Mouse (Mus musculus): ENCODE measurements around the gene Rps5. TPM values are rescaled to one million over a fixed set of nuclear protein-coding genes. Genes with fewer than 3 reads are reported as not detected.

Rps5 gene
- polyA plus RNA-seq, 1 experiment from 2014 or later, result 893 TPM

- no peak for DNase-seq
- ATAC-seq (ENCODE audit: low read depth), result no peak
- 34% methylated on average over 4 of the region's 4 CpGs for WGBS (ENCODE audit: insufficient replicate concordance)
- no peak overlapping the region for H3K4me2 ChIP-seq
- no peak overlapping the region for H3K4me3 ChIP-seq (replicated peaks)
- H3K9me3 ChIP-seq (replicated peaks), result no peaks in the 10 kb centered on the region
- no peak overlapping the region for H3K9ac ChIP-seq
- H3K27ac ChIP-seq, result no peak overlapping the region; the same call in 1 of the 2 replicates
- no peaks in the 10 kb centered on the region for H3K36me3 ChIP-seq
- H3K4me1 ChIP-seq (replicated peaks), result peaks cover 29% of the 10 kb centered on the region
- H3K27me3 ChIP-seq, result no peaks in the 10 kb centered on the region
These were observed 37.6 kb downstream of the Rps5 start for GRCm38 (mm10) chr7:12959718-12960117.

GRCm38 (mm10) chr7:12961511-12962141 lies 39.5 kb downstream of the Rps5 start:
- WGBS (ENCODE audit: insufficient replicate concordance), result 1% methylated on average over 29 of the region's 29 CpGs
- no peaks in the 10 kb centered on the region for H3K9me3 ChIP-seq (replicated peaks)
- no peaks in the 10 kb centered on the region for H3K36me3 ChIP-seq
- ATAC-seq (ENCODE audit: low read depth), result peak; percentile 45
- H3K4me2 ChIP-seq, result peak overlapping the region; percentile 76
- peak overlapping the region; percentile 83 for H3K27ac ChIP-seq
- H3K4me1 ChIP-seq (replicated peaks), result peaks cover 41% of the 10 kb centered on the region
- H3K27me3 ChIP-seq, result no peaks in the 10 kb centered on the region
- H3K4me3 ChIP-seq (replicated peaks), result peak overlapping the region; percentile 62
- H3K9ac ChIP-seq, result peak overlapping the region; percentile 71
- DNase-seq, result peak; percentile 38

DNA sequence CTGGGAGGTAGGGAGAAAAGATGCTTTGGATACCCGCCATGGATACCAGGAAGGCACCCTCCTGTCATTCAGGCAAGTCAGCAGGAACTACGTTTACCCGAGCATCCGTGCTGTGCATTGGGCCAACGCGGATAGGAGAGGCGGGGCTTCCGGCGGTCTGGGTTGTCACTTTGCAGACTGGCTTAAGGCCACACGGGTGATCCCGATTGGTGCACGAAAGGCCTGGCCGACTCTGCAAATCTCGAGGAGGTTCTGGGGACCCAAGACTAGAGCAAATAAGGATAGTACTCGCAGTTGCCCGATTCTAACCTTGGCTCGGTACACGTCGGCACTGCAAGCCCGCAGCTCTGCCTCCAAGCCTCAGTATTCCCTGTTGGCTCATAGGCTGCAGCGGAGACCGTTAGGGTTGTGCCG lies 43.6 kb downstream of the Rps5 start, which contains the start of gene Zfp324:
Gene Zfp324 (plus strand): TSS at position 161 of the 414 bp plus-strand sequence.
- Histone ChIP-seq H3K9ac (peak within 1 kb of the TSS; percentile 84), H3K4me1 (replicated peaks) (peaks cover 53% of the 10 kb centered on the region), H3K4me2 (peak within 1 kb of the TSS; percentile 93), H3K9me3 (replicated peaks) (no peaks in the 10 kb centered on the region), H3K4me3 (replicated peaks) (peak within 1 kb of the TSS; percentile 79), H3K27ac (peak within 1 kb of the TSS; percentile 93), H3K27me3 (no peaks in the 10 kb centered on the region), H3K36me3 (peaks cover 23% of the 10 kb centered on the region)
- ATAC-seq (ENCODE audit: low read depth) (peak; percentile 93), DNase-seq (peak; percentile 87)
- WGBS (ENCODE audit: insufficient replicate concordance), result under 1% methylated on average over 23 of the region's 23 CpGs

DNA sequence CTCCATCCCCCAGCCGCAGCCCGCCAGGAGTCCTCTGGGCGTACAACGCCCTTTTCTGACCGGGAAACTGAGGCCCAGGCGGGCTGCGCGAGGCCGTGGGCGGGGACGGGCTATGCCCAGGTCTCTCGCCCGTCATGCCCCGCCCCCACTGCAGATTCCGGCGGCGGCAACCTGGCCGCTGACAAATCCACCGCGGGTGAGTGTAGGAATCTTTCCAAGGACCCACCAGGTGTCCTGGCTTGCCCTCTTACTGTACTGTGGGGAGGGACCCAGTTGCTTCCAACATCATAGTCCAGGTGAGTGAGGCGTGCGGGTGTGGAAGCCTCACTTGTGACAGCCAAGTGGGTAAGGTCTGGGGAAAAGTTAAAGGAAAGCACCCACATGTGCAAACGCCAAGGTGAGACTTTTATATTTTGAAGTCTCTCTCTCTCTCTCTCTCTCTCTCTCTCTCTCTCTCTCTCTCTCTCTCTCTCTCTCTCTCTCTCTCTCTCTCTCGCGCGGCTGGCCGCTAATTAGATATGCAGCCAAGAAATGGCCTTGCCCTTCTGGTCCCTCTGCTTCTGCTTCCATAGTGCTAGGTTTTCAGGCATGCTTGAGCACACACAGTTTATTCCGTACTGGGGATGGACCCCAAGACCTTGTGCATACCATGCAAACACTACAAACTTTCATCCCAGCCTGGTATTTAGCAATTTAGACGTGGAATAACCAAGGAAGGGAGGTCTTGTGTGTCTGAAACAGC lies 44.2 kb downstream of the Rps5 start:
- Histone ChIP-seq H3K9me3 (replicated peaks) (no peaks in the 10 kb centered on the region), H3K36me3 (peaks cover 29% of the 10 kb centered on the region), H3K4me1 (replicated peaks) (peaks cover 48% of the 10 kb centered on the region), H3K4me2 (peak overlapping the region; percentile 93), H3K9ac (peak overlapping the region; percentile 84), H3K27me3 (no peaks in the 10 kb centered on the region), H3K4me3 (replicated peaks) (peak overlapping the region; percentile 79), H3K27ac (peak overlapping the region; percentile 93)
- 1% methylated on average over 29 of the region's 29 CpGs for WGBS (ENCODE audit: insufficient replicate concordance)
- DNase-seq (peak; percentile 70), ATAC-seq (ENCODE audit: low read depth) (peak; percentile 85)

DNA sequence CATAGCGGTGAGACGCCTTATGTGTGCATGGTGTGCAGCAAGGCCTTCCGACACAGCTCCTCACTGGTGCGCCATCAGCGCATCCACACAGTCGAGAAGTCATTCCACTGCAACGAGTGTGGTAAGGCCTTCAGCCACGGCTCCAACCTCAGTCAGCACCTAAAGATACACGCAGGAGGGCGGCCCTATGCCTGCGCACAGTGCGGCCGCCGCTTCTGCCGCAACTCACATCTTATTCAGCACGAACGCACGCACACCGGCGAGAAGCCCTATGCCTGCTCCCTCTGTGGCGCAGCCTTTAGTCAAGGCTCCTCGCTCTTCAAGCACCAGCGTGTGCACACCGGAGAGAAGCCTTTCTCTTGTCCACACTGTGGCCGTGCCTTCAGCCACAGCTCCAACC lies 48.8 kb downstream of the Rps5 start:
- DNase-seq, result no peak
- H3K4me3 ChIP-seq (replicated peaks), result no peak overlapping the region
- 88% methylated on average over 25 of the region's 25 CpGs for WGBS (ENCODE audit: insufficient replicate concordance)
- peaks cover 41% of the 10 kb centered on the region for H3K36me3 ChIP-seq
- no peak overlapping the region for H3K27ac ChIP-seq
- no peaks in the 10 kb centered on the region for H3K9me3 ChIP-seq (replicated peaks)
- peaks cover 29% of the 10 kb centered on the region for H3K4me1 ChIP-seq (replicated peaks)
- no peak overlapping the region for H3K9ac ChIP-seq
- no peaks in the 10 kb centered on the region for H3K27me3 ChIP-seq
- no peak for ATAC-seq (ENCODE audit: low read depth)
- no peak overlapping the region for H3K4me2 ChIP-seq

Other genes with a start within 250 kb of the Rps5 start
- not detected in 2 replicates for gene Vmn2r55, start 237.3 kb upstream of the Rps5 start, polyA plus RNA-seq (2015; fragmentation: Nextera tagmentation; extraction: Ambion mirVana)
- not detected in 2 replicates for gene Vmn2r56, start 187.3 kb upstream of the Rps5 start, polyA plus RNA-seq (2015; fragmentation: Nextera tagmentation; extraction: Ambion mirVana)
- gene Zscan18, start 118.7 kb upstream of the Rps5 start, polyA plus RNA-seq (2015; fragmentation: Nextera tagmentation; extraction: Ambion mirVana), result 0.48 and 0.75 TPM in 2 replicates
- gene Zfp329, start 103.4 kb upstream of the Rps5 start, polyA plus RNA-seq (2015; fragmentation: Nextera tagmentation; extraction: Ambion mirVana), result 2.6 and 3.0 TPM in 2 replicates
- 11.7 and 14.0 TPM in 2 replicates for gene Zfp110, start 87.5 kb upstream of the Rps5 start, polyA plus RNA-seq (2015; fragmentation: Nextera tagmentation; extraction: Ambion mirVana)
- gene Zfp128, start 41.1 kb upstream of the Rps5 start, polyA plus RNA-seq (2015; fragmentation: Nextera tagmentation; extraction: Ambion mirVana), result 0.66 TPM in 2 replicates
- gene Zscan22, start 24.5 kb upstream of the Rps5 start, polyA plus RNA-seq (2015; fragmentation: Nextera tagmentation; extraction: Ambion mirVana), result 4.6 and 5.5 TPM in 2 replicates
- 0.16 and 0.24 TPM in 2 replicates for gene Rnf225, start 5.1 kb downstream of the Rps5 start, polyA plus RNA-seq (2015; fragmentation: Nextera tagmentation; extraction: Ambion mirVana)
- gene Zfp324, start 43.5 kb downstream of the Rps5 start, polyA plus RNA-seq (2015; fragmentation: Nextera tagmentation; extraction: Ambion mirVana), result 3.3 and 3.6 TPM in 2 replicates
- gene Zfp446, start 55.6 kb downstream of the Rps5 start, polyA plus RNA-seq (2015; fragmentation: Nextera tagmentation; extraction: Ambion mirVana), result 2.9 and 3.6 TPM in 2 replicates
- gene Slc27a5, start 75.9 kb downstream of the Rps5 start, polyA plus RNA-seq (2015; fragmentation: Nextera tagmentation; extraction: Ambion mirVana), result 4.5 and 4.9 TPM in 2 replicates
- 92.3 and 102 TPM in 2 replicates for gene Trim28, start 76.8 kb downstream of the Rps5 start, polyA plus RNA-seq (2015; fragmentation: Nextera tagmentation; extraction: Ambion mirVana)
- gene Zbtb45, start 87.7 kb downstream of the Rps5 start, polyA plus RNA-seq (2015; fragmentation: Nextera tagmentation; extraction: Ambion mirVana), result 14.4 and 17.3 TPM in 2 replicates
- gene Chmp2a, start 112.5 kb downstream of the Rps5 start, polyA plus RNA-seq (2015; fragmentation: Nextera tagmentation; extraction: Ambion mirVana), result 127 and 130 TPM in 2 replicates
- gene Ube2m, start 116.0 kb downstream of the Rps5 start, polyA plus RNA-seq (2015; fragmentation: Nextera tagmentation; extraction: Ambion mirVana), result 70.0 and 80.8 TPM in 2 replicates
- gene Mzf1, start 132.5 kb downstream of the Rps5 start, polyA plus RNA-seq (2015; fragmentation: Nextera tagmentation; extraction: Ambion mirVana), result 0.45 and 0.52 TPM in 2 replicates
- gene Vmn1r85, start 172.9 kb downstream of the Rps5 start, polyA plus RNA-seq (2015; fragmentation: Nextera tagmentation; extraction: Ambion mirVana), result not detected in 2 replicates
- not detected in 2 replicates for gene Vmn1r86, start 197.6 kb downstream of the Rps5 start, polyA plus RNA-seq (2015; fragmentation: Nextera tagmentation; extraction: Ambion mirVana)
- gene Vmn1r87, start 217.9 kb downstream of the Rps5 start, polyA plus RNA-seq (2015; fragmentation: Nextera tagmentation; extraction: Ambion mirVana), result not detected in 2 replicates
- 0.01 TPM in 1 of 2 replicates, not detected in the other for gene Vmn1r88, start 237.3 kb downstream of the Rps5 start, polyA plus RNA-seq (2015; fragmentation: Nextera tagmentation; extraction: Ambion mirVana)